Mouse (Mus musculus): ENCODE results near the gene Gm17581. TPM values are rescaled to one million over a fixed set of nuclear protein-coding genes. Genes with fewer than 3 reads are reported as not detected.
A peak's percentile ranks its signal among the peaks of the same experiment; 100 is the strongest.

The Gm17581 gene
- polyA plus RNA-seq, 1 experiment from 2014 or later, result not detected

DNA sequence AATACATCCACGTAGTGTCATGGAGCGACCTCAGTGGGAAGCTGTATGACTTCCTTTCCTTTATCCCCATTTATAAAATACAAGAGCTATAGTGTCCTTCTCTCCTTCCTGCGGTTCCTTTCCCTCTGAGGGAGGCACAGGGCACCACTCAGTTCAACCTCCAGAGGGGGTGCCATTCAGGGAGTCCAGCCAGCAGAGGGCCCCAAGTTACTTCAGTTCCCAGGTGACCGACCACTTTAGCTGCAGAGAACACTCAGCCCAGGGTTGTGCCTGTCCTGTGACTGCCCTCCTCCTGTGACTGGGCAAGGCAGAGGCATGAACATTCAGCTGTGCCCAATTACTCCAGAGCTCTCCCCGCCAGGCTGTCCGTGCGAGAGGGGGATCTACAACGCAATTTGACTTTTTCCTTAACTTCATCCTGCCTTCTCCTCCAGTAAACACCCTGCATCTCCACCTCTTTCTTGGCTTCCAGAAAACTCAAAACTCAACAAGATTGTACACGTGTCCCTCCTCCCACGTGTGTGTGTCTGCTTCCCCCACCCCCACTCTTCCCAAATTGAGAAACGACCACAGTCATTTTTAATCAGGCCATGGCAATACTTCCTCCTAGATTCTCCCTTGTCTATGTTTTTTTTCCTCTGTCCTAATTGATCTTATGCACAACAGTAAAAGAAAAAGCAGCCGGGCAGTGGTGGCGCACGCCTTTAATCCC is 21.3 kb upstream of the Gm17581 start:
- Histone ChIP-seq H3K4me3 (no peak overlapping the region), H3K9me3 (no peaks in the 10 kb centered on the region), H3K4me1 (no peaks in the 10 kb centered on the region), H3K27me3 (replicated peaks; ENCODE audit: low read depth, poor library complexity, severe bottlenecking) (peaks cover 16% of the 10 kb centered on the region), H3K27ac (replicated peaks) (no peak overlapping the region), H3K36me3 (replicated peaks) (no peaks in the 10 kb centered on the region)
- no peak for DNase-seq (ENCODE audit: low spot score)
- WGBS, result 60% methylated on average over 14 of the region's 14 CpGs

DNA sequence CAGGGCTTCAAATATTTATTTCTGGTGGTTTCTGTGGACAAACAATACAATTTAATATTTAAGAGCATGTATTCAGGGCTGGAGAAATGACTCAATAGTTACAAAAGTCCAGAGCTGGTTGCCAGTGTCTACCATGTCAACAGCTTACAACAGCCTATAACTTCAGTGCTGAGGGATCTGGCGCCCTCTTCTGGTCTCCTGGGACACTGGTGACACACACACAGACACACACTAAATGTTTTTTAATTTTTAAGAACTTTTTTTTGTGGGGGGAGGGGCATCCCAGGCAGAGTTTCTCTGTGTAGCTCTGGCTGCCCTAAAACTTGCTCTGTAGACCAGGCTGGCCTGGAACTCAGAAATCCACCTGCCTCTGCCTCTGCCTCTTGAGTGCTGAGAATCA is 20.1 kb upstream of the Gm17581 start:
- Histone ChIP-seq H3K9me3 (no peaks in the 10 kb centered on the region), H3K36me3 (replicated peaks) (no peaks in the 10 kb centered on the region), H3K27me3 (replicated peaks; ENCODE audit: low read depth, poor library complexity, severe bottlenecking) (peaks cover 26% of the 10 kb centered on the region), H3K4me3 (no peak overlapping the region), H3K4me1 (peaks cover 9% of the 10 kb centered on the region), H3K27ac (replicated peaks) (no peak overlapping the region)
- DNase-seq (ENCODE audit: low spot score), result peak; percentile 44
- WGBS, result 0% methylated on average over 1 of the region's 1 CpGs

GRCm38 (mm10) chr2:155751014-155751786 is 15.5 kb upstream of the Gm17581 start, which contains the start of gene Procr:
Gene Procr (plus strand): TSS chr2:155751117.
- Histone ChIP-seq H3K4me1 (peaks cover 11% of the 10 kb centered on the region), H3K9me3 (no peaks in the 10 kb centered on the region), H3K4me3 (peak within 1 kb of the TSS; percentile 58), H3K27ac (replicated peaks) (0 out of 2 replicates have a peak within 1 kb of the TSS, but pooled peaks have one; percentile 21), H3K36me3 (replicated peaks) (no peaks in the 10 kb centered on the region), H3K27me3 (replicated peaks; ENCODE audit: low read depth, poor library complexity, severe bottlenecking) (peaks cover 26% of the 10 kb centered on the region)
- WGBS, result 2% methylated on average over 25 of the region's 25 CpGs
- peak; percentile 66 for DNase-seq (ENCODE audit: low spot score)

DNA sequence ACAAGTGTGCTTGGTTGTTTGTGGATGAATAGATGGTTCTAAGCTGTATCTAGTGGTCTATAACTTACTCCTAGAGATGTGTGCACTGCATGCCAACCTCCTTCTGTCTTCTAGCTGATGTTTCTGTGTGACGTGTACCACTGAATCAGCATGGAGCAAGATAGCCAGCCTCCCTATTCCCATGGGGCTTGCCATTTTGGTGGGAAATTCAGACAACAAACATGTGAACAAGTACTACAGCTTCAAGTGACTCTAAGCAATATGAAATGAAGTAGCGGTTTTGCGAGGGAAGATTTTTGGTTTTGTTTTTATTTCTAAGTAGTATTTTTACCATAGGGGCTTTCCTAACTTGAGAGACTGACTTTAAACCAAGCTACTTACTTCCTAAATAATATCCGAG is 13.7 kb upstream of the Gm17581 start:
- no peak for DNase-seq (ENCODE audit: low spot score)
- Histone ChIP-seq H3K36me3 (replicated peaks) (no peaks in the 10 kb centered on the region), H3K27ac (replicated peaks) (no peak overlapping the region), H3K4me1 (peaks cover 11% of the 10 kb centered on the region), H3K27me3 (replicated peaks; ENCODE audit: low read depth, poor library complexity, severe bottlenecking) (peaks cover 26% of the 10 kb centered on the region), H3K4me3 (no peak overlapping the region), H3K9me3 (no peaks in the 10 kb centered on the region)
- WGBS, result 85% methylated on average over 4 of the region's 4 CpGs

- no peak for DNase-seq (ENCODE audit: low spot score)
- no peaks in the 10 kb centered on the region for H3K36me3 ChIP-seq (replicated peaks)
- H3K4me3 ChIP-seq, result no peak overlapping the region
- H3K27ac ChIP-seq (replicated peaks), result no peak overlapping the region
- no peaks in the 10 kb centered on the region for H3K4me1 ChIP-seq
- no peaks in the 10 kb centered on the region for H3K9me3 ChIP-seq
- WGBS, result 74% methylated on average over 3 of the region's 3 CpGs
- H3K27me3 ChIP-seq (replicated peaks; ENCODE audit: low read depth, poor library complexity, severe bottlenecking), result no peaks in the 10 kb centered on the region
Measured at GRCm38 (mm10) chr2:155745487-155745886, 9.8 kb upstream of the Gm17581 start.

DNA sequence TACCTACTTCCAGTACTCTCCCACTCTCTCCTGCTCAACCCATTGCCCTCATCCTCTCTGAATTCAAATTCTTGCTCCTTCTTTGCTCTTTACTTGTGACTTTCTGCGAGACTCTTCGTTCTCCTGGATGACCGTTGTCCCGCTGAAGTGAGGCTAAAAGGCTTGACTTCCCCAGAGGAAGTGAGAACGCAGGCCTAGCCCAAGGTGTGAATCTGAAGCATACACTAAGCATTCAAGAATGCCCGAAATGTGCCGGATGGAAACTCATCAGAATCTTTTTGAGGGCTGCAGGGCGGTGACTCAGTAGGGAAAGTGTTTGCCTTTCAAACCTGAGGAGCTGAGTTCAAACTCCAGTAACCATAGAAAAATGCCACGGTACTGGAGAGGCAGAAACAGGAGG is 7.7 kb upstream of the Gm17581 start:
- Histone ChIP-seq H3K4me1 (no peaks in the 10 kb centered on the region), H3K27ac (replicated peaks) (no peak overlapping the region), H3K4me3 (no peak overlapping the region), H3K27me3 (replicated peaks; ENCODE audit: low read depth, poor library complexity, severe bottlenecking) (no peaks in the 10 kb centered on the region), H3K9me3 (no peaks in the 10 kb centered on the region), H3K36me3 (replicated peaks) (no peaks in the 10 kb centered on the region)
- DNase-seq (ENCODE audit: low spot score), result no peak
- WGBS, result 86% methylated on average over 9 of the region's 9 CpGs

DNA sequence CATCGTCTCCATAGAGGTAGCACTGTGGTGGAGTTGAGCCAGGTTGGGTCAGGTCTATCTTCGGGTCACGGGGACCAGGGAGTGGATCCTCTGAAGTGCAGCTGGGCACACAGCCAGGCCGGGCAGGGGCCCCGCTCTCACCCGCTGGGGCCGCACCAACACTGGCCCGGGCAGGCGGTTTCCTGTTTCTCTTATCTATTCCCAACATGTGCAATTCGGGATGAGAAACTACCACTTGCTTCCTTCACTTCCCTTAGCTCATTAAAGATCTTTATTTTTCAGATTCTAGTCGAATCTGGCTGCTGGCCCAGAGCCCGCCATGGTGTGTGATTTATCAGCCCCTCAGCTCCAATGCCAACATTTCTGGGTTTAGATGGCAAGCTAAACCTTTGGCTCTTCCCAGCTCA is 7.3 kb upstream of the Gm17581 start:
- Histone ChIP-seq H3K27ac (replicated peaks) (no peak overlapping the region), H3K36me3 (replicated peaks) (no peaks in the 10 kb centered on the region), H3K27me3 (replicated peaks; ENCODE audit: low read depth, poor library complexity, severe bottlenecking) (no peaks in the 10 kb centered on the region), H3K4me3 (no peak overlapping the region), H3K4me1 (no peaks in the 10 kb centered on the region), H3K9me3 (no peaks in the 10 kb centered on the region)
- no peak for DNase-seq (ENCODE audit: low spot score)
- 86% methylated on average over 12 of the region's 12 CpGs for WGBS

GRCm38 (mm10) chr2:155742211-155742610 is 6.5 kb upstream of the Gm17581 start:
- Histone ChIP-seq H3K4me3 (no peak overlapping the region), H3K4me1 (no peaks in the 10 kb centered on the region), H3K27ac (replicated peaks) (no peak overlapping the region), H3K9me3 (no peaks in the 10 kb centered on the region), H3K36me3 (replicated peaks) (no peaks in the 10 kb centered on the region), H3K27me3 (replicated peaks; ENCODE audit: low read depth, poor library complexity, severe bottlenecking) (no peaks in the 10 kb centered on the region)
- no peak for DNase-seq (ENCODE audit: low spot score)
- 87% methylated on average over 11 of the region's 11 CpGs for WGBS

DNA sequence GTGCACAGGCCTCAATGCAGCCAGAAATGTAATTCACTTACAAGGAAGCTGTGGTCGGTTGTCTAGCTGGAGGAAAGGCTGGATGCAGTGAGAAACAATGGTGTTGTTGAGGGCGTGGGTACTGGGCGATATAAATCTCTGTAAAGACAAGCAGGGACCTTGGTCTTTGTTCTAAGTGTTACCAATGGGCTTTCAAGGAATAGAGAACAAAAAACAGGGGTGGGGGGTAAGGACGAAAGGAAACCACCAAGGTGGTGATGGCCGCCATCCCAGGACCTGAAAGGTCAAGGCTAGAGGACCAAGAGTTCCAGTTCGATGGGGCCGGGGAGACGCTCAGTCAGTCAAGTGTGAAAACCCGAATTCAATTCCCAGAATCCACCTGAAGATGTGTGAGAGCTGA is 2.1 kb upstream of the Gm17581 start:
- no peak for DNase-seq (ENCODE audit: low spot score)
- H3K27me3 ChIP-seq (replicated peaks; ENCODE audit: low read depth, poor library complexity, severe bottlenecking), result no peaks in the 10 kb centered on the region
- H3K9me3 ChIP-seq, result no peaks in the 10 kb centered on the region
- no peak overlapping the region for H3K4me3 ChIP-seq
- no peak overlapping the region for H3K27ac ChIP-seq (replicated peaks)
- H3K36me3 ChIP-seq (replicated peaks), result no peaks in the 10 kb centered on the region
- 77% methylated on average over 9 of the region's 9 CpGs for WGBS
- H3K4me1 ChIP-seq, result no peaks in the 10 kb centered on the region

GRCm38 (mm10) chr2:155736936-155737335 is 1.3 kb upstream of the Gm17581 start:
- no peaks in the 10 kb centered on the region for H3K4me1 ChIP-seq
- no peaks in the 10 kb centered on the region for H3K9me3 ChIP-seq
- no peak overlapping the region for H3K4me3 ChIP-seq
- H3K36me3 ChIP-seq (replicated peaks), result no peaks in the 10 kb centered on the region
- no peak for DNase-seq (ENCODE audit: low spot score)
- 82% methylated on average over 6 of the region's 6 CpGs for WGBS
- H3K27me3 ChIP-seq (replicated peaks; ENCODE audit: low read depth, poor library complexity, severe bottlenecking), result no peaks in the 10 kb centered on the region
- H3K27ac ChIP-seq (replicated peaks), result no peak overlapping the region

GRCm38 (mm10) chr2:155735080-155735479 is 586 bp downstream of the Gm17581 start:
- WGBS, result 80% methylated on average over 5 of the region's 5 CpGs
- Histone ChIP-seq H3K27ac (replicated peaks) (no peak overlapping the region), H3K27me3 (replicated peaks; ENCODE audit: low read depth, poor library complexity, severe bottlenecking) (no peaks in the 10 kb centered on the region), H3K36me3 (replicated peaks) (no peaks in the 10 kb centered on the region), H3K9me3 (no peaks in the 10 kb centered on the region), H3K4me3 (no peak overlapping the region), H3K4me1 (no peaks in the 10 kb centered on the region)
- DNase-seq (ENCODE audit: low spot score), result no peak

DNA sequence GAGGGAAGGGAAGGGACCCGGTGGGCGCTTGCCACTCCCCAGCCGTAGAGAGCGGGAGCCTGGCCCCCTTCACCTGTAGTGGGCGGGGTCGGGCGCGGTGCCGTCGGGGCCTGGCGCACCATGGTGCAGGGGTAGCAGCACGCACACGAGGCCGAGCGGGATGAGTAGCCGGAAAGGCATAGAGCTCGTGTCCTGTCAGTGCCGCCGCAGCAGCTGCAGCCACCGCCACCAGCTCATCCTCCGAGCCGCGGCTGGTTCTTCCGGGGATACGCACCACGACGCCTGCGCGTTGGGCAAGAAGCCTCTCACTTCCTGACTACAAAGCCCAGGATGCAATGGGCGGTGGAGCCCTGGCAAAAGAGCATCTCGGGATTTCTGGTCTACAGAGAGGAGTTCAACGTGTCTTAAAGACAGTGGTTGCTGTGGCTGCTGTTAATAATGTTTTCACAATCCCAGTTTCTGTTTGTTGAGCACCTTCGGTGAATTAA is 6.5 kb downstream of the Gm17581 start, which contains the start of gene Edem2:
TSS of gene Edem2 (minus strand) at position 318 of the 488 bp plus-strand sequence.
- peak within 1 kb of the TSS; percentile 61 for H3K27ac ChIP-seq (replicated peaks)
- H3K36me3 ChIP-seq (replicated peaks), result no peaks in the 10 kb centered on the region
- under 1% methylated on average over 33 of the region's 33 CpGs for WGBS
- peak within 1 kb of the TSS; percentile 82 for H3K4me3 ChIP-seq
- H3K9me3 ChIP-seq, result no peaks in the 10 kb centered on the region
- DNase-seq (ENCODE audit: low spot score), result peak; percentile 89
- peaks cover 8% of the 10 kb centered on the region for H3K4me1 ChIP-seq
- no peaks in the 10 kb centered on the region for H3K27me3 ChIP-seq (replicated peaks; ENCODE audit: low read depth, poor library complexity, severe bottlenecking)

DNA sequence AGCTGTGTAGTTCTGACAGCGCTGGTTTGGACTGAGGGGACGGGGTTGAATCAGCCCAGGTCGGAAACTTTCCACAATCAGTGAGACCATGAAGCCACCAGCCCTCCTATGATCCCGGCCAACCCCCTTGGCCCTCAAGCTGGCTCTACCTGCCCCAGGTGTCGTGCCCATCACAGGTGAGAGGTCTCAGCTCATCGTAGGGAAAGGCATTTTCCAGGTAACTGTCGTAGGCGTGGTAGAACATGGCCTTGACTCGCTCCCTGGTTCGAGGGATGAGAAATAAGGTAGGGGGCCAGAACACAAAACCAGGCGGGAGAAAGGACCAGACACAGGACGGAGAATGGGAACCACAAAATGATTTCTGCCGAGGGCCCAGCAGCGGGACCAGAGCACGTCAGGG is 6.9 kb downstream of the Gm17581 start:
- no peak for DNase-seq (ENCODE audit: low spot score)
- WGBS, result 5% methylated on average over 15 of the region's 15 CpGs
- Histone ChIP-seq H3K36me3 (replicated peaks) (no peaks in the 10 kb centered on the region), H3K4me3 (peak overlapping the region; percentile 82), H3K4me1 (peaks cover 8% of the 10 kb centered on the region), H3K9me3 (no peaks in the 10 kb centered on the region), H3K27me3 (replicated peaks; ENCODE audit: low read depth, poor library complexity, severe bottlenecking) (no peaks in the 10 kb centered on the region), H3K27ac (replicated peaks) (peak overlapping the region; percentile 61)

All from embryonic facial prominence, embryonic 10.5 days (tissue).